Mouse (Mus musculus): ENCODE results near the gene Aco2. TPM values are rescaled to one million over a fixed set of nuclear protein-coding genes. Genes with fewer than 3 reads are reported as not detected.

Aco2 gene
- polyA plus RNA-seq, 1 experiment from 2014 or later: 146 TPM

GRCm38 (mm10) chr15:81927741-81928140, 55.6 kb downstream of the Aco2 start:
- H3K9me3 ChIP-seq: no peaks in the 10 kb centered on the region
- H3K4me1 ChIP-seq: peaks cover 14% of the 10 kb centered on the region
- no peaks in the 10 kb centered on the region for H3K36me3 ChIP-seq
- 64% methylated on average over 4 of the region's 4 CpGs for WGBS
- H3K4me2 ChIP-seq (replicated peaks): no peak overlapping the region
- H3K27ac ChIP-seq: no peak overlapping the region
- no peaks in the 10 kb centered on the region for H3K27me3 ChIP-seq
- H3K9ac ChIP-seq: no peak overlapping the region
- ATAC-seq (ENCODE audit: insufficient number of reproducible peaks, insufficient read depth, low FRiP score, low TSS enrichment): no peak
- H3K4me3 ChIP-seq: no peak overlapping the region

DNA sequence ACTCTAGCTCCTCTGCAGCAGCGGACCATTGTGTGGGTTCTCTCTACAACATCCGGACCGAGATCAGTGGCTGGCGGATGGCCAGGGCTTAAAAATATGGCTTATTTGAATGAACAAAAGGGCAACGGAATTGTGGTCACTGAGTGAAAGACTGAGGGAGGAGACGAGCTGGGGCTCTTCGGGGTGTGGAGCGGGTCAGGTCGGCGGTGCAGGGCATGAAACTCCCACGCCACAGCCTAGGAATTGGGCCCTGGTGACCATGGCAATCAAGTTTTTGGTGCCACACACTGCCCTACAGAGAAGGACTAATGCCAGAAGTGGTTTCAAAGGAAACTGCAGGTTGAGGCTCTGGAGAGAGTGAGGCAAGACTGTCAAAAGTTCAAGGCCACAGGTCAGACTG, 56.2 kb downstream of the Aco2 start:
- Histone ChIP-seq H3K9ac (no peak overlapping the region), H3K4me2 (replicated peaks) (no peak overlapping the region), H3K27ac (no peak overlapping the region), H3K4me3 (no peak overlapping the region), H3K27me3 (no peaks in the 10 kb centered on the region), H3K9me3 (no peaks in the 10 kb centered on the region), H3K4me1 (peaks cover 14% of the 10 kb centered on the region), H3K36me3 (no peaks in the 10 kb centered on the region)
- ATAC-seq (ENCODE audit: insufficient number of reproducible peaks, insufficient read depth, low FRiP score, low TSS enrichment): no peak
- WGBS: 62% methylated on average over 11 of the region's 11 CpGs

GRCm38 (mm10) chr15:81932951-81933470, 60.9 kb downstream of the Aco2 start:
- WGBS: 40% methylated on average over 12 of the region's 12 CpGs
- Histone ChIP-seq H3K9me3 (no peaks in the 10 kb centered on the region), H3K27ac (no peak overlapping the region), H3K4me2 (replicated peaks) (no peak overlapping the region), H3K4me3 (no peak overlapping the region), H3K36me3 (no peaks in the 10 kb centered on the region), H3K27me3 (no peaks in the 10 kb centered on the region), H3K9ac (no peak overlapping the region), H3K4me1 (peaks cover 19% of the 10 kb centered on the region)
- no peak for ATAC-seq (ENCODE audit: insufficient number of reproducible peaks, insufficient read depth, low FRiP score, low TSS enrichment)

GRCm38 (mm10) chr15:81933986-81934385, 61.9 kb downstream of the Aco2 start:
- H3K4me3 ChIP-seq: no peak overlapping the region
- no peaks in the 10 kb centered on the region for H3K27me3 ChIP-seq
- no peaks in the 10 kb centered on the region for H3K36me3 ChIP-seq
- H3K9ac ChIP-seq: no peak overlapping the region
- H3K27ac ChIP-seq: no peak overlapping the region
- H3K4me2 ChIP-seq (replicated peaks): no peak overlapping the region
- 83% methylated on average over 1 of the region's 1 CpGs for WGBS
- H3K4me1 ChIP-seq: peaks cover 19% of the 10 kb centered on the region
- no peak for ATAC-seq (ENCODE audit: insufficient number of reproducible peaks, insufficient read depth, low FRiP score, low TSS enrichment)
- H3K9me3 ChIP-seq: no peaks in the 10 kb centered on the region

- H3K36me3 ChIP-seq: no peaks in the 10 kb centered on the region
- peaks cover 19% of the 10 kb centered on the region for H3K4me1 ChIP-seq
- peak overlapping the region; percentile 78 for H3K4me2 ChIP-seq (replicated peaks)
- no peaks in the 10 kb centered on the region for H3K9me3 ChIP-seq
- H3K27ac ChIP-seq: 0 out of 2 replicates have a peak overlapping the region, but pooled peaks have one; percentile 38
- H3K27me3 ChIP-seq: no peaks in the 10 kb centered on the region
- peak overlapping the region; percentile 49 for H3K4me3 ChIP-seq
- 55% methylated on average over 7 of the region's 7 CpGs for WGBS
- no peak for ATAC-seq (ENCODE audit: insufficient number of reproducible peaks, insufficient read depth, low FRiP score, low TSS enrichment)
- H3K9ac ChIP-seq: peak overlapping the region; percentile 32; the same call in 1 of the 2 replicates
These were observed 63.9 kb downstream of the Aco2 start for GRCm38 (mm10) chr15:81935869-81936637.

GRCm38 (mm10) chr15:81936679-81937078, 64.6 kb downstream of the Aco2 start, which contains the start of gene Csdc2:
Gene Csdc2, plus strand, starts transcription at chr15:81936759.
- 0 out of 2 replicates have a peak within 1 kb of the TSS, but pooled peaks have one; percentile 38 for H3K27ac ChIP-seq
- H3K4me3 ChIP-seq: peak within 1 kb of the TSS; percentile 49
- under 1% methylated on average over 12 of the region's 12 CpGs for WGBS
- H3K36me3 ChIP-seq: no peaks in the 10 kb centered on the region
- ATAC-seq (ENCODE audit: insufficient number of reproducible peaks, insufficient read depth, low FRiP score, low TSS enrichment): peak; percentile 52; the same call in 1 of the 2 replicates
- no peaks in the 10 kb centered on the region for H3K9me3 ChIP-seq
- H3K4me2 ChIP-seq (replicated peaks): peak within 1 kb of the TSS; percentile 78
- no peaks in the 10 kb centered on the region for H3K27me3 ChIP-seq
- peaks cover 19% of the 10 kb centered on the region for H3K4me1 ChIP-seq
- H3K9ac ChIP-seq: peak within 1 kb of the TSS; percentile 58

DNA sequence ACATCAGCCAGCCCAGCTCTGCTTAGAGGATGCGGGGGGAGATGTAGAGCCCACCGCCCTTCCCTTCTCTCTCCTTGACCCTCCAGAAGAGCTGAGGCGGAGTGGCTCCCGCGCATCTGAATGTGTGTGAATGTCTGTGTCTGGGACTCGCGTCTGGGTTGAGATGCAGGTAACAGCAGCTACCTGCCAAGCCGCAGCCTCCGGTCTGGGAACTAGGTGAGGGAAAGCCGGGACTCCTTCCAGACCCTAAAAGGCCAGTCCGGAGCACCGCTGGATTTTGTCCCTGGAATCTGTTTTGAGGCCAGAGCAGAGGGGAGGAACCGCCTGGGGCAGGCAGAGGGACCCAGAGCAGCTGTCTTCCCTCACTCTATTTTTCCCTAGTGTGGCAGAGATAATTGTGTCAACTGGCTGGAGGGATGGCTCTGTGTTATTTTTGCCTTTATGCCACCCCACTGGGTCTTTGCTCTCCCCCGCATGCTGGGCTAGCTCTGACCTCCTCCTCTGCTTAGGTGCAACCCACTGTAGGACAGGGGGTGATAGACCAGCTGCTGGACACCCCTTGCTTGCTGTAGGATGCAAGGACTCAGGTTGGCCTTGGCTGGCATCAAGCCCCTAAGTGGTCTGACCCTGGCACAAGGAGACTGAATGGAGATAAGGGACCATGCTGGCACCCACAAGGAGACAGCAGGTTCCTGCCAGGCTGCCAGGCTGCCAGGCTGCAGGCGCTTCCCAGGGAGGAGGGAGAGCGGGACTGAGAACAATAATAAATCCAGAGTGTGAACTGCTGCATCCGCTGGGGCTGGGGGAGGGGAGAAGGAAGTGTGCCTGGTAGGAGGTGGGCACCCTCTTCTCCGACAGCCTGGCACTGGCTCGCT, 65.2 kb downstream of the Aco2 start:
- peak overlapping the region; percentile 78 for H3K4me2 ChIP-seq (replicated peaks)
- no peak for ATAC-seq (ENCODE audit: insufficient number of reproducible peaks, insufficient read depth, low FRiP score, low TSS enrichment)
- no peaks in the 10 kb centered on the region for H3K9me3 ChIP-seq
- 0 out of 2 replicates have a peak overlapping the region, but pooled peaks have one; percentile 38 for H3K27ac ChIP-seq
- no peaks in the 10 kb centered on the region for H3K36me3 ChIP-seq
- 8% methylated on average over 19 of the region's 19 CpGs for WGBS
- peak overlapping the region; percentile 49 for H3K4me3 ChIP-seq
- H3K27me3 ChIP-seq: no peaks in the 10 kb centered on the region
- peaks cover 19% of the 10 kb centered on the region for H3K4me1 ChIP-seq
- H3K9ac ChIP-seq: peak overlapping the region; percentile 58

DNA sequence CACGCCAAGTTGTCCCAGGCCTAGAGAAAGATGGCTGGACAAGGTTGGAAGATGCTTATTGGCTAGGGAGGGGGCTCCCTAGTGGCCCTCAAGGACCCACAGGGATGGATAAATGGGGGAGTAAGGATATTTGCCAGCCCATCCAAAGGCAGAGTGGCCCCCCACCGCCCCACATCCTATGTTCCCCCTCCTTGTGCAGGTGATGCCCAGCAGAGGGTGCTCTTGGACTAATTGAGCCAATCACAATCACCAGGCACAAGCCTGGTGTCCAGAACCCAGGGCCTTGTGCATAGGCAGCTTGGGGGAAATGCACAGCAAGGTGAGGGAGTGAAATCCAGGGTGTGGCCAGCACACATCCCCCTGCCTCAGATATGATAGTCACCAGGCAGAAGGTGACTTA, 66.1 kb downstream of the Aco2 start:
- H3K27me3 ChIP-seq: no peaks in the 10 kb centered on the region
- no peaks in the 10 kb centered on the region for H3K36me3 ChIP-seq
- H3K27ac ChIP-seq: no peak overlapping the region
- 31% methylated on average over 2 of the region's 2 CpGs for WGBS
- ATAC-seq (ENCODE audit: insufficient number of reproducible peaks, insufficient read depth, low FRiP score, low TSS enrichment): 0 out of 2 replicates have a peak, but pooled peaks have one; percentile 13
- no peaks in the 10 kb centered on the region for H3K9me3 ChIP-seq
- no peak overlapping the region for H3K4me3 ChIP-seq
- H3K4me2 ChIP-seq (replicated peaks): 0 out of 2 replicates have a peak overlapping the region, but pooled peaks have one; percentile 78
- peaks cover 22% of the 10 kb centered on the region for H3K4me1 ChIP-seq
- no peak overlapping the region for H3K9ac ChIP-seq

DNA sequence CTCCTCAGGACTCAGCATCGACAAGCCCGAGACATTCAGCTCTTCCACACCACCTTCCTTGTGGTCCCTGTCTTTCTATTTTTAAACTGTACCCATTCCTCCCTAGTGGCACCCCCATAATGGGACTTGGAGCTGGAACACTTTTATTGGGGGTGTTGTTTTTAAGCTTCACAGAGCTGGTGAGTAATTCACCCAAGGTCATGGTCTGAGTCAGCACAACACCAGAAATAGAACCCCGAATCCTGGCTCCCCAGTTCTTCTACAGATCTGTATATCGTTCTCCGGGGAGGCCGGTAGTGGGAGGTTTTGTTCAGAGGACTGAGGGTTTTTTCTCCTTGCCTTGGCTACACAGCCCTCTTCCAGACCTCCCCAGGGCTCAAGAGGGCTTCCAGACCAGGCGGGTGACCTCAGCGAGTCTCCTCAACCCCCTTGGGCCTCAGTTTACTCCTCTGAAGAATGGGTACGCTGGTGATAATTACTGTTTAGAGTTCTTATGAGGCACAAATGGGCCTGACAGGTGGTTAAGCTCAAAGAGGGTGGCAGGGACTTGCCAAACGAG, 67.1 kb downstream of the Aco2 start:
- no peak overlapping the region for H3K9ac ChIP-seq
- no peak for ATAC-seq (ENCODE audit: insufficient number of reproducible peaks, insufficient read depth, low FRiP score, low TSS enrichment)
- WGBS: 88% methylated on average over 10 of the region's 10 CpGs

GRCm38 (mm10) chr15:81939774-81940173, 67.7 kb downstream of the Aco2 start:
- H3K4me1 ChIP-seq: peaks cover 25% of the 10 kb centered on the region
- H3K4me3 ChIP-seq: no peak overlapping the region
- H3K9ac ChIP-seq: no peak overlapping the region
- H3K4me2 ChIP-seq (replicated peaks): no peak overlapping the region
- H3K27me3 ChIP-seq: no peaks in the 10 kb centered on the region
- WGBS: 85% methylated on average over 4 of the region's 4 CpGs
- no peak for ATAC-seq (ENCODE audit: insufficient number of reproducible peaks, insufficient read depth, low FRiP score, low TSS enrichment)
- no peak overlapping the region for H3K27ac ChIP-seq
- H3K36me3 ChIP-seq: no peaks in the 10 kb centered on the region
- H3K9me3 ChIP-seq: no peaks in the 10 kb centered on the region

More for the DNA sequence above, 67.1 kb downstream of the Aco2 start:
- no peak overlapping the region for H3K4me3 ChIP-seq
- H3K4me2 ChIP-seq (replicated peaks): no peak overlapping the region
- H3K27me3 ChIP-seq: no peaks in the 10 kb centered on the region
- no peaks in the 10 kb centered on the region for H3K9me3 ChIP-seq
- no peak overlapping the region for H3K27ac ChIP-seq
- no peaks in the 10 kb centered on the region for H3K36me3 ChIP-seq
- H3K4me1 ChIP-seq: peaks cover 25% of the 10 kb centered on the region

DNA sequence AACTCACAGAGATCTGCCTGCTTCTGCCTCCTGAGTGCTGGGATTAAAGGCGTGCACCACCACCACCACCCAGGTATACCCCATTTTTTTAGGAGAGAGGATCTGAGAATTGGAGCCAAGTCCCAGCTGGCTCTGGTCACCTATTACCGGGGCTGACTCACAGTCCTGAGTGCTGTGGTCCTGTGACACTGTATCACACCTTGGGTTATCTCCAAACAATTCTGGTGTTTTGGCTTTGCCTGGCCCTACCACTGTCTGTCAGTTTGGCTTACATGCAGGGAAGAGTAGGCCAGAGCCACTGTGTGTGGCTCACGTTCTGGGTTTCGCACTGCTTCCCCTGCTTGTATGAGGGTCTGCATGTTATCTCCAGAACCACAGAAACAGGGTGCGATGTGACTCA, 68.1 kb downstream of the Aco2 start:
- no peak overlapping the region for H3K9ac ChIP-seq

More for the DNA sequence above, 68.1 kb downstream of the Aco2 start:
- Histone ChIP-seq H3K4me2 (replicated peaks) (no peak overlapping the region), H3K27ac (no peak overlapping the region), H3K36me3 (no peaks in the 10 kb centered on the region), H3K4me3 (no peak overlapping the region), H3K27me3 (no peaks in the 10 kb centered on the region), H3K9me3 (no peaks in the 10 kb centered on the region), H3K4me1 (peaks cover 25% of the 10 kb centered on the region)
- ATAC-seq (ENCODE audit: insufficient number of reproducible peaks, insufficient read depth, low FRiP score, low TSS enrichment): no peak
- 89% methylated on average over 5 of the region's 5 CpGs for WGBS
